Mouse (Mus musculus) CD4-positive, CD25-positive, alpha-beta regulatory T cell (primary cell): ENCODE data around the gene Sec24b. TPM values are rescaled to one million over a fixed set of nuclear protein-coding genes. Genes with fewer than 3 reads are reported as not detected.

Source experiments
- polyA plus RNA-seq: library from polyadenylated mRNA; unstranded; fragments of 100-300 nt; shearing (Covaris generic); gene quantifications from one replicate; pipeline ENCODE4 v1.2.1, GENCODE M21; 2017

The Sec24b gene
- 57.2 TPM for polyA plus RNA-seq

GRCm38 (mm10) chr3:130061281-130061680 is at the start of gene Sec24b:
Gene Sec24b (minus strand): TSS chr3:130061553.

GRCm38 (mm10) chr3:129969432-129970395 is 91.6 kb downstream of the Sec24b start, which contains the start of gene Mcub:
Gene Mcub (minus strand): TSS chr3:129970206.

Other genes starting within 250 kb of the Sec24b start
- gene Rrh, start 239.0 kb downstream of the Sec24b start, polyA plus RNA-seq, result not detected
- gene Gar1, start 230.2 kb downstream of the Sec24b start, polyA plus RNA-seq, result 131 TPM
- gene Cfi, start 225.7 kb downstream of the Sec24b start, polyA plus RNA-seq, result not detected
- 21.2 TPM for gene Pla2g12a, start 182.9 kb downstream of the Sec24b start, polyA plus RNA-seq
- gene Casp6, start 160.1 kb downstream of the Sec24b start, polyA plus RNA-seq, result 68.7 TPM
- gene Mcub, start 91.3 kb downstream of the Sec24b start, polyA plus RNA-seq, result 44.7 TPM
- gene Col25a1, start 69.9 kb upstream of the Sec24b start, polyA plus RNA-seq, result 0.26 TPM